Mouse (Mus musculus) heart, adult 2 months (tissue): ENCODE data around the gene Lat2. TPM values are rescaled to one million over a fixed set of nuclear protein-coding genes. Genes with fewer than 3 reads are reported as not detected.
A peak's percentile ranks its signal among the peaks of the same experiment; 100 is the strongest.

Experiments used
- DNase-seq, 2 experiments: peaks; one replicate each; pipeline ENCODE4 v3.0.0; 2021
- H3K27ac ChIP-seq: fragments of 200-600 bp; 2 replicates; pipeline ENCODE4 v1.8.1; 2022
- H3K27me3 ChIP-seq: fragments of 200-500 bp; 2 replicates; pipeline ENCODE4 v1.6.1; 2012; ENCODE audit warnings: mild to moderate bottlenecking, low read length, inconsistent platforms, mixed read lengths; ENCODE audit not compliant: control insufficient read depth, insufficient read depth
- H3K36me3 ChIP-seq: fragments of 200-500 bp; 2 replicates; pipeline ENCODE4 v1.6.1; 2012; ENCODE audit warnings: low read length, inconsistent platforms; ENCODE audit not compliant: control insufficient read depth, insufficient read depth
- H3K4me1 ChIP-seq: fragments of 200-500 bp; 2 replicates; pipeline ENCODE4 v1.6.1; 2011; ENCODE audit warnings: low read length; ENCODE audit not compliant: control insufficient read depth, insufficient read depth
- H3K4me3 ChIP-seq: fragments of 200-600 bp; 2 replicates; pipeline ENCODE4 v1.8.1; 2022
- H3K79me2 ChIP-seq: fragments of 200-500 bp; replicated peaks from 2 replicates; pipeline ENCODE4 v1.6.1; 2012; ENCODE audit warnings: mild to moderate bottlenecking, inconsistent platforms, low read length, moderate library complexity, mixed read lengths; ENCODE audit not compliant: control insufficient read depth, insufficient read depth
- H3K9ac ChIP-seq: fragments of 200-500 bp; 2 replicates; pipeline ENCODE4 v1.6.1; 2012; ENCODE audit warnings: low read depth, mild to moderate bottlenecking, control low read depth, inconsistent platforms, low read length, mixed read lengths
- CTCF ChIP-seq: fragments of 200-600 bp; IDR thresholded peaks from 2 replicates; pipeline ENCODE4 v1.8.1; 2022; ENCODE audit warnings: antibody characterized with exemption, mild to moderate bottlenecking, moderate library complexity
- EP300 ChIP-seq: fragments of 200-500 bp; IDR thresholded peaks from 2 replicates; pipeline ENCODE4 v1.6.1; 2011; ENCODE audit warnings: low read depth, low read length, control low read depth; ENCODE audit not compliant: insufficient read depth
- POLR2A ChIP-seq: fragments of 200-500 bp; IDR thresholded peaks from 2 replicates; pipeline ENCODE4 v1.6.1; 2011; ENCODE audit warnings: mild to moderate bottlenecking, low read depth, low read length, control low read depth; ENCODE audit not compliant: insufficient read depth
- WGBS: fragments of 180-500 bp; shearing (Covaris S2); methylation state at CpG from one replicate; pipeline ENCODE4 v1.1.7; 2018; 5-methylcytosine and 5-hydroxymethylcytosine counted together
- intact Hi-C: fragments of 180-260 bp; cut with DNase I; formaldehyde crosslinking; loops from one replicate; pipeline ENCODE4 v1.15.1; 2025
- microRNA-seq, 2 experiments: library from miRNA; unstranded; fragments of <30 nt; microRNA quantifications; one replicate each; pipeline ENCODE4 v1.2.0; 2021
- polyA plus RNA-seq: library from polyadenylated mRNA; depleted of rRNA; stranded (reverse); fragments of >200 nt; gene quantifications from 2 replicates; pipeline ENCODE4 v1.2.3, GENCODE M21; 2012; rRNA removed
- total RNA-seq, 2 experiments: library from RNA; stranded (reverse); gene quantifications; 2 replicates each; pipeline ENCODE4 v1.2.3; 2021

The Lat2 gene
- total and polyA plus RNA-seq, 3 experiments: 1.1 to 3.3 (median 1.6) TPM

DNA sequence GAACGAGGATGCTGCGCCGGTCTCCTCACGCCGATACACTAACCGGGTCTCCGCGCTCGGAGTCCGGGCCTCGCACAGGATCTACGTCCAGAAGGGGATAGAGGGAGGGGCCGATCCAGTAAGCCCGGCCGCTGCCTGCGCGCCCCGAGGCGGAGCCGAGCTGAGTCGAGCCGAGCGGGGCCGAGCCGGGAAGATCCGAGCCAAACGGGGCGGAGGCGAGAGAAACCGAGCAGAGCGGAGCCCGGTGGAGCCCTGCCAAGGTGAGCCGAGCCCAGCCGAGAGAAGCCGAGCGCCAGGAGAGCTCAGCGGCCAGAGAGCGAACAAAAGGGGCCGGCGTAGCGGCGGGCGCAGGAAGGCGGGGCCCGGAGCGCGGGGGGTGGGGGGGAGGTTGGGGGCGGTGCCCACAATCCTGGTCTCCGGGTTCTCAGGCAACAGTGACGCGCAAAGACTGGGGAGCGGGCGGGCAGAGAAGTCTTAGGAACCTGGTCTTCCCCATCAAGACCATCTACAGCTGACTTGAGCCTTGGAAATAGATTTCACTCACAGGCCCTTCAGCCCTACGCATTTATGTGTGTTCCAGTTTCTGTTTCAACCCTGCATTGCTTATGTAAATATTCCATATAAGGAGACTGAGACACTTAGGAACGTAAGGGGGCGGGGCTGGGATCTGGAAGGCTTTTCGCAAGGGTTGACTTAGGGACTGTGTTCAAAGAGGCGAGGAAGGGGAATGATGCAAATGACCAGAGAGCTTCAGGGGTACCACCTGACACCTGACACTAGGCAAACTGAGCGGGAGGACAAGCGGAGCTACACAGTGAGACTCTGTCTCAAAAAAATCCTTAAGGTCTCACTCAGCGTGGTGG, 62.5 kb downstream of the Lat2 start, which contains the start of gene Clip2:
Gene Clip2, minus strand, starts transcription at position 325 of the 863 bp plus-strand sequence.
- peak within 1 kb of the TSS; percentile 85 for H3K27ac ChIP-seq
- DNase-seq: peak; percentile 99
- no peaks in the 10 kb centered on the region for H3K79me2 ChIP-seq
- TF ChIP-seq CTCF: peak; percentile 60
- no peak for TF ChIP-seq POLR2A
- peaks cover 10% of the 10 kb centered on the region for H3K4me1 ChIP-seq
- 4% methylated on average over 57 of the region's 61 CpGs for WGBS
- H3K27me3 ChIP-seq: no peaks in the 10 kb centered on the region
- peak within 1 kb of the TSS; percentile 87 for H3K9ac ChIP-seq
- H3K36me3 ChIP-seq: no peaks in the 10 kb centered on the region
- intact Hi-C loops: loop anchor here (1.0 kb wide), 1 partner anchor 19 kb away; no protein-coding TSS in a partner anchor
- peak within 1 kb of the TSS; percentile 92 for H3K4me3 ChIP-seq

- peak; percentile 53 to 63 for DNase-seq
- 4% methylated on average over 52 of the region's 52 CpGs for WGBS
- Histone ChIP-seq H3K79me2 (no peaks in the 10 kb centered on the region), H3K9ac (peak overlapping the region; percentile 87), H3K4me3 (peak overlapping the region; percentile 92), H3K36me3 (no peaks in the 10 kb centered on the region), H3K4me1 (peaks cover 10% of the 10 kb centered on the region), H3K27ac (peak overlapping the region; percentile 85), H3K27me3 (no peaks in the 10 kb centered on the region)
- no peak for TF ChIP-seq CTCF
- no peak for TF ChIP-seq POLR2A
- TF ChIP-seq EP300: no peak
- intact Hi-C loops: loop anchor here (1.0 to 2.0 kb wide), 2 partner anchors 20 to 45 kb away; no protein-coding TSS in a partner anchor
Observed at GRCm38 (mm10) chr5:134551233-134552109, 63.4 kb downstream of the Lat2 start.

GRCm38 (mm10) chr5:134550836-134551232, 64.0 kb downstream of the Lat2 start:
- Histone ChIP-seq H3K27ac (peak overlapping the region; percentile 85), H3K27me3 (no peaks in the 10 kb centered on the region), H3K36me3 (no peaks in the 10 kb centered on the region), H3K9ac (peak overlapping the region; percentile 87), H3K4me1 (peaks cover 10% of the 10 kb centered on the region), H3K79me2 (no peaks in the 10 kb centered on the region), H3K4me3 (peak overlapping the region; percentile 92)
- TF ChIP-seq POLR2A (no peak), CTCF (no peak), EP300 (no peak)
- intact Hi-C loops: loop anchor here (2.0 kb wide), 1 partner anchor 44 kb away; no protein-coding TSS in a partner anchor
- DNase-seq: no peak
- WGBS: 31% methylated on average over 6 of the region's 6 CpGs

Small RNA genes within 50 kb of the gene (microRNA-seq; reads per million reads assigned to microRNA genes)
- 0 to 0.77 reads per million in 2 experiments for gene Mir7228

Other genes with a start within 250 kb of the Lat2 start
- gene Gtf2ird1, start 158.3 kb downstream of the Lat2 start, total RNA-seq: 10 to 100 TPM; 23.8 to 26.4 TPM
- gene Gtf2ird1, start 158.3 kb downstream of the Lat2 start, polyA plus RNA-seq: 13.4 and 18.0 TPM in 2 replicates
- gene Clip2, start 62.6 kb downstream of the Lat2 start, total RNA-seq: 1 to 10 TPM; 7.0 to 8.0 TPM
- 6.2 and 9.8 TPM in 2 replicates for gene Clip2, start 62.6 kb downstream of the Lat2 start, polyA plus RNA-seq
- not detected for gene Syna, start 54.9 kb downstream of the Lat2 start, total RNA-seq
- not detected in 2 replicates for gene Syna, start 54.9 kb downstream of the Lat2 start, polyA plus RNA-seq
- gene Rfc2, start 33.7 kb downstream of the Lat2 start, total RNA-seq: 10 to 100 TPM; 21.0 to 24.6 TPM
- 32.5 and 44.8 TPM in 2 replicates for gene Rfc2, start 33.7 kb downstream of the Lat2 start, polyA plus RNA-seq
- gene Eif4h, start 24.5 kb upstream of the Lat2 start, total RNA-seq: 100 to 1,000 TPM; 126 to 137 TPM
- gene Eif4h, start 24.5 kb upstream of the Lat2 start, polyA plus RNA-seq: 131 and 179 TPM in 2 replicates
- gene Limk1, start 73.6 kb upstream of the Lat2 start, total RNA-seq: 1 to 10 TPM; 4.0 to 5.0 TPM
- gene Limk1, start 73.6 kb upstream of the Lat2 start, polyA plus RNA-seq: 7.3 and 8.1 TPM in 2 replicates
- 10 to 100 TPM; 33.5 to 49.9 TPM for gene Eln, start 132.3 kb upstream of the Lat2 start, total RNA-seq
- 124 and 131 TPM in 2 replicates for gene Eln, start 132.3 kb upstream of the Lat2 start, polyA plus RNA-seq